In the genomic region with DNA sequence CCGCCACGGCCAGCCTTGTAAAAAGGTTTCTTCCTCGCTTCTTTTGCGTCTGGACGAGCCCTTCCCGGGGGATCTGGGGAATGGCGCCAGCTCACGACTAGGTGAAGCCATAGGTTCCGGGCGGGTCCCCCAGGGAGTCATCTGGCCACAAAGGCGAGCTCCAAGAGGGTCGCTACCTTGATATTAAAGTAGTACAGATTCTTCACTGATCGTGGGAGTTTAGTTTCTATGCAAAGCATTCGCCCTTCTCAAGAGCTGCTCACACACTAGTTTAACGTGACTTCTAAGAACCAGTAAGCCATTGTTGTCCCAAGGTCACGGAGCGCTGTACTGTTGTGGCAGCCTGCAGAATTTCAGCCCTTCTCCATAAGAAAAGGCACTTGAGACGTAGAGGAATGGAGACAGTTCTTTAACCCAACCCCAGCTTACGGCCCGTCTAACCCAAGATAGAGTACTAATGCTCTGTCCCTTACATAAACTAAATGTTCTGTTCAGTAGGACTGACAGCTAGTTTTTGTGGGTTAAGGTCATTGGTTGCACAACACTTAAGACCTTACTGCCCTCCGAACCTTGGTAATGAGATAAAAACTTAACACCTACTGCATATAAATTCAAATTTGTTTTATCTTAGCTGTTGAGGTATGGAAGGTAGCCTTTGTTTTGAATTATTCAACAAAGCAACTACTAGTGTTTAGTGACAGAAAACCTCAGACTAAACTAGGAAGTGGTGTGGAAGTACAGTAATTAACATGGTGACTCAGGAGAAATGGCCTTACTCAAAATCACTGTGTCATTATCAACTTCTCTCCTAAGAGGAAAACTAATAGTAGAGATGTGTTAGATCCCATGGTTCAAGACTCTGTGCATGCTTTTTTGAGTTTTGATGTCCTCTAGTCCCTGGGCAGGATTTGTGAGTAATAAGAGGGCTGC, we compare ENCODE assay signal across 8 mouse cellular contexts. TPM values are rescaled to one million over a fixed set of nuclear protein-coding genes. Genes with fewer than 3 reads are reported as not detected.
A peak's percentile ranks its signal among the peaks of the same experiment; 100 is the strongest.
DNase-seq lines count a peak whose midpoint lies in the region; ATAC-seq and TF ChIP-seq lines count a peak whose summit lies in the region.

No protein-coding gene starts in this region.

- no peaks in the 10 kb centered on the region for H3K9me3 ChIP-seq in lung, embryonic 14.5 days (ENCODE audit: low read depth, low read length)
- no peaks in the 10 kb centered on the region for H3K9me3 ChIP-seq in forebrain, embryonic 10.5 days
- H3K9me3 ChIP-seq in liver, embryonic 11.5 days (ENCODE audit: control insufficient read depth, low read length): no peaks in the 10 kb centered on the region
- H3K9me3 ChIP-seq in stomach, embryonic 14.5 days (ENCODE audit: control insufficient read depth, low read depth, low read length): no peaks in the 10 kb centered on the region

- H3K27ac ChIP-seq in lung, embryonic 14.5 days (ENCODE audit: low read depth): peak overlapping the region; percentile 98
- peak overlapping the region; percentile 95 for H3K27ac ChIP-seq in forebrain, embryonic 10.5 days
- peak overlapping the region; percentile 94 for H3K27ac ChIP-seq in liver, embryonic 11.5 days (ENCODE audit: low read depth, low read length)
- H3K27ac ChIP-seq in stomach, embryonic 14.5 days (ENCODE audit: low read length): peak overlapping the region; percentile 96

- peak; percentile 72 for DNase-seq in lung, embryonic 14.5 days
- DNase-seq in lung, adult 18-20 months: no peak
- DNase-seq in adipocyte (ENCODE audit: low spot score): peak; percentile 73
- DNase-seq in forebrain, embryonic 10.5 days (ENCODE audit: extremely low spot score, low spot score): no peak
- no peak for DNase-seq in liver, embryonic 11.5 days (ENCODE audit: low spot score)
- no peak for DNase-seq in cerebellum, postnatal 25 days
- DNase-seq in yolk sac, embryonic 10.5 days (ENCODE audit: low spot score): no peak

- H3K9ac ChIP-seq in lung, embryonic 14.5 days: peak overlapping the region; percentile 88
- H3K9ac ChIP-seq in liver, embryonic 11.5 days (ENCODE audit: low read depth, low read length): peak overlapping the region; percentile 85
- H3K9ac ChIP-seq in stomach, embryonic 14.5 days (replicated peaks; ENCODE audit: low read depth, low read length): peak overlapping the region; percentile 84

- peak overlapping the region; percentile 67 for H3K4me2 ChIP-seq in lung, embryonic 14.5 days
- peak overlapping the region; percentile 81 for H3K4me2 ChIP-seq in liver, embryonic 11.5 days
- peak overlapping the region; percentile 83 for H3K4me2 ChIP-seq in stomach, embryonic 14.5 days (replicated peaks; ENCODE audit: low read depth, low read length)

- no peaks in the 10 kb centered on the region for H3K27me3 ChIP-seq in lung, embryonic 14.5 days (ENCODE audit: insufficient read depth, low read length)
- no peaks in the 10 kb centered on the region for H3K27me3 ChIP-seq in forebrain, embryonic 10.5 days (ENCODE audit: poor library complexity, severe bottlenecking)
- H3K27me3 ChIP-seq in liver, embryonic 11.5 days (replicated peaks; ENCODE audit: control insufficient read depth, insufficient read depth, low read length): no peaks in the 10 kb centered on the region
- no peaks in the 10 kb centered on the region for H3K27me3 ChIP-seq in stomach, embryonic 14.5 days (ENCODE audit: control insufficient read depth, insufficient read depth, low read length)

- peaks cover 10% of the 10 kb centered on the region for H3K4me1 ChIP-seq in lung, embryonic 14.5 days (ENCODE audit: insufficient read depth)
- H3K4me1 ChIP-seq in forebrain, embryonic 10.5 days: peaks cover 18% of the 10 kb centered on the region
- peaks cover 8% of the 10 kb centered on the region for H3K4me1 ChIP-seq in liver, embryonic 11.5 days (replicated peaks; ENCODE audit: control insufficient read depth, insufficient read depth, low read length)
- H3K4me1 ChIP-seq in stomach, embryonic 14.5 days (ENCODE audit: control insufficient read depth, insufficient read depth, low read length): peaks cover 9% of the 10 kb centered on the region; the same call in 1 of the 2 replicates

- H3K4me3 ChIP-seq in lung, embryonic 14.5 days (ENCODE audit: low read depth, low read length): peak overlapping the region; percentile 72
- H3K4me3 ChIP-seq in forebrain, embryonic 10.5 days: peak overlapping the region; percentile 77
- H3K4me3 ChIP-seq in liver, embryonic 11.5 days (ENCODE audit: low read depth, low read length): peak overlapping the region; percentile 78
- peak overlapping the region; percentile 77 for H3K4me3 ChIP-seq in stomach, embryonic 14.5 days (ENCODE audit: low read depth, low read length)

- TF ChIP-seq CTCF in lung, embryonic 14.5 days (IDR thresholded peaks at IDR 0.05; ENCODE audit: low read depth): 0 out of 2 replicates have a peak, but pooled peaks have one; percentile 14

- ATAC-seq in lung, embryonic 14.5 days (ENCODE audit: insufficient read depth): peak; percentile 49
- ATAC-seq in liver, embryonic 11.5 days (replicated peaks; ENCODE audit: low FRiP score): peak; percentile 32
- ATAC-seq in stomach, embryonic 14.5 days (ENCODE audit: insufficient number of reproducible peaks, insufficient read depth, low FRiP score, low read depth): 0 out of 2 replicates have a peak, but pooled peaks have one; percentile 16

- 2% methylated on average over 21 of the region's 21 CpGs for WGBS in lung, embryonic 14.5 days
- 4% methylated on average over 21 of the region's 21 CpGs for WGBS in forebrain, embryonic 10.5 days
- WGBS in liver, embryonic 11.5 days: 3% methylated on average over 21 of the region's 21 CpGs
- 2% methylated on average over 21 of the region's 21 CpGs for whole genome bisulfite sequencing in stomach, embryonic 14.5 days

- peaks cover 11% of the 10 kb centered on the region; the same call in 1 of the 2 replicates for H3K36me3 ChIP-seq in lung, embryonic 14.5 days (ENCODE audit: insufficient read depth)
- H3K36me3 ChIP-seq in forebrain, embryonic 10.5 days (replicated peaks): peaks cover 10% of the 10 kb centered on the region; the same call in 1 of the 2 replicates
- H3K36me3 ChIP-seq in liver, embryonic 11.5 days (ENCODE audit: control insufficient read depth, insufficient read depth, low read length): 0 out of 2 replicates have a peak, but pooled peaks cover 2% of the 10 kb centered on the region
- peaks cover 7% of the 10 kb centered on the region for H3K36me3 ChIP-seq in stomach, embryonic 14.5 days (ENCODE audit: control insufficient read depth, insufficient read depth, low read length)

RNA-seq across cellular contexts. Expression of gene Etfrf1, which starts 0.7 kb away (rescaled TPM):
- 23.9 and 24.5 TPM in 2 replicates for polyA plus RNA-seq in lung, embryonic 14.5 days (2014; fragmentation: Nextera tagmentation; extraction: Ambion mirVana)
- 34.1 and 35.4 TPM in 2 replicates for polyA plus RNA-seq in forebrain, embryonic 10.5 days (2016; fragmentation: Nextera tagmentation; extraction: Ambion mirVana)
- 23.1 and 24.8 TPM in 2 replicates for polyA plus RNA-seq in liver, embryonic 11.5 days (2014; fragmentation: Nextera tagmentation; extraction: Ambion mirVana)
- 30.3 and 34.6 TPM in 2 replicates for polyA plus RNA-seq in stomach, embryonic 14.5 days (2014; fragmentation: Nextera tagmentation; extraction: Ambion mirVana)

RNA-seq across cellular contexts. Expression of gene Casc1, which starts 0.8 kb away (rescaled TPM):
- 0.50 and 0.77 TPM in 2 replicates for polyA plus RNA-seq in lung, embryonic 14.5 days (2014; fragmentation: Nextera tagmentation; extraction: Ambion mirVana)
- polyA plus RNA-seq in forebrain, embryonic 10.5 days (2016; fragmentation: Nextera tagmentation; extraction: Ambion mirVana): 0.47 and 0.61 TPM in 2 replicates
- 0.22 and 0.40 TPM in 2 replicates for polyA plus RNA-seq in liver, embryonic 11.5 days (2014; fragmentation: Nextera tagmentation; extraction: Ambion mirVana)
- polyA plus RNA-seq in stomach, embryonic 14.5 days (2014; fragmentation: Nextera tagmentation; extraction: Ambion mirVana): 0.73 and 0.74 TPM in 2 replicates

RNA-seq across cellular contexts. Expression of gene Kras, which starts 38.4 kb away (rescaled TPM):
- polyA plus RNA-seq in lung, embryonic 14.5 days (2014; fragmentation: Nextera tagmentation; extraction: Ambion mirVana): 110 and 116 TPM in 2 replicates
- polyA plus RNA-seq in forebrain, embryonic 10.5 days (2016; fragmentation: Nextera tagmentation; extraction: Ambion mirVana): 93.1 and 103 TPM in 2 replicates
- polyA plus RNA-seq in liver, embryonic 11.5 days (2014; fragmentation: Nextera tagmentation; extraction: Ambion mirVana): 92.3 and 92.8 TPM in 2 replicates
- polyA plus RNA-seq in stomach, embryonic 14.5 days (2014; fragmentation: Nextera tagmentation; extraction: Ambion mirVana): 81.1 and 87.9 TPM in 2 replicates

Comparison
In these comparisons a context has a peak if more than half of its experiments do, and no peak if none do; other contexts are left out.
1. DNase-seq: peak in lung, embryonic 14.5 days (single experiment) and adipocyte (single experiment); none in lung, adult 18-20 months (0 of 2), forebrain, embryonic 10.5 days (single experiment), liver, embryonic 11.5 days (single experiment), cerebellum, postnatal 25 days (0 of 2) and yolk sac, embryonic 10.5 days (single experiment).
2. Peak in every context shown above with its lines, with median percentiles within 50 percentile points of each other: ATAC-seq, H3K27ac ChIP-seq, H3K4me2 ChIP-seq, H3K4me3 ChIP-seq and H3K9ac ChIP-seq.